Mouse (Mus musculus) frontal cortex, adult (tissue): ENCODE measurements around the gene D430042O09Rik.
"Not testable (repeated sequence)": the region's sequence is repeated elsewhere in the genome, so short reads cannot be mapped to it uniquely, and the experiment has no call there.

Experiments used
- ATAC-seq: cut with Nextera tagmentation; 2 replicates; pipeline ENCODE4 v1.9.2; 2017; ENCODE audit warnings: mild to moderate bottlenecking, moderate library complexity, mixed read lengths; ENCODE audit not compliant: low TSS enrichment

D430042O09Rik gene

GRCm38 (mm10) chr7:125707593-125708022 lies at the start of gene D430042O09Rik, which contains the start of gene Gtf3c1:
Gene D430042O09Rik (plus strand): TSS chr7:125707888.
Gene Gtf3c1 (minus strand): TSS chr7:125707780.
- ATAC-seq = peak; percentile 99

- no peak for ATAC-seq
These were observed 44.0 kb upstream of the D430042O09Rik start for GRCm38 (mm10) chr7:125663654-125664053.

- ATAC-seq = no peak
These were observed 36.8 kb upstream of the D430042O09Rik start for GRCm38 (mm10) chr7:125670865-125671264.

GRCm38 (mm10) chr7:125671396-125671795 lies 36.3 kb upstream of the D430042O09Rik start:
- ATAC-seq = no peak

- no peak for ATAC-seq
These were observed 32.8 kb upstream of the D430042O09Rik start for GRCm38 (mm10) chr7:125674916-125675315.

- no peak for ATAC-seq
These were observed 28.9 kb upstream of the D430042O09Rik start for GRCm38 (mm10) chr7:125678756-125679155.

- ATAC-seq = peak; percentile 64
These were observed 27.8 kb upstream of the D430042O09Rik start for GRCm38 (mm10) chr7:125679936-125680335.

- ATAC-seq = peak; percentile 20; the same call in 1 of the 2 replicates
These were observed 17.2 kb upstream of the D430042O09Rik start for GRCm38 (mm10) chr7:125690516-125690915.

GRCm38 (mm10) chr7:125694056-125694455 lies 13.6 kb upstream of the D430042O09Rik start:
- ATAC-seq = peak; percentile 82

- no peak for ATAC-seq
These were observed 4.9 kb upstream of the D430042O09Rik start for GRCm38 (mm10) chr7:125702791-125703190.

- peak; percentile 46; the same call in 1 of the 2 replicates for ATAC-seq
These were observed 502 bp upstream of the D430042O09Rik start for GRCm38 (mm10) chr7:125707186-125707585.

- no peak; the same call in 1 of the 2 replicates for ATAC-seq
These were observed 412 bp downstream of the D430042O09Rik start for GRCm38 (mm10) chr7:125708100-125708499.

- ATAC-seq = not testable (repeated sequence)
These were observed 5.9 kb downstream of the D430042O09Rik start for GRCm38 (mm10) chr7:125713542-125714055.

GRCm38 (mm10) chr7:125714803-125715202 lies 7.1 kb downstream of the D430042O09Rik start:
- ATAC-seq = no peak

- no peak for ATAC-seq
These were observed 9.0 kb downstream of the D430042O09Rik start for GRCm38 (mm10) chr7:125716724-125717123.

- ATAC-seq = no peak
These were observed 9.9 kb downstream of the D430042O09Rik start for GRCm38 (mm10) chr7:125717612-125718011.

GRCm38 (mm10) chr7:125720370-125720769 lies 12.7 kb downstream of the D430042O09Rik start:
- peak; percentile 47; the same call in 1 of the 2 replicates for ATAC-seq

GRCm38 (mm10) chr7:125721033-125721432 lies 13.3 kb downstream of the D430042O09Rik start:
- ATAC-seq = no peak

- ATAC-seq = no peak
These were observed 14.4 kb downstream of the D430042O09Rik start for GRCm38 (mm10) chr7:125722127-125722526.

- ATAC-seq = no peak
These were observed 15.7 kb downstream of the D430042O09Rik start for GRCm38 (mm10) chr7:125723189-125723972.

GRCm38 (mm10) chr7:125731679-125732078 lies 24.0 kb downstream of the D430042O09Rik start:
- no peak for ATAC-seq

GRCm38 (mm10) chr7:125733791-125734190 lies 26.1 kb downstream of the D430042O09Rik start:
- ATAC-seq = no peak
